Mouse (Mus musculus) MEL (cell line): ENCODE measurements at regions not wholly inside any gene's neighbourhood (a gene's known extent, or its start where the extent isn't known, plus 50 kb on each side); places are given as distances from the start of the nearest gene placed in this dataset.
A peak's percentile ranks its signal among the peaks of the same experiment; 100 is the strongest.

Experiments
- DNase-seq: peaks from one replicate; pipeline ENCODE4 v3.0.0; 2011; ENCODE audit warnings: low read depth, low spot score
- H3K27ac ChIP-seq: 2 replicates; pipeline ENCODE4 v1.5.1; 2012; ENCODE audit warnings: low read depth, mild to moderate bottlenecking, control low read depth, low read length, moderate library complexity; ENCODE audit not compliant: control insufficient read depth
- H3K27me3 ChIP-seq, 2 experiments: fragments of 150-350 bp in 1 of 2; sonication (generic) in 1 of 2; 2 replicates each; pipeline ENCODE4 v1.6.1; 2012; ENCODE audit warnings: low read length in 2 of 2, mild to moderate bottlenecking in 2 of 2, improper control_type of control experiment in 1 of 2, moderate library complexity in 1 of 2; ENCODE audit not compliant: insufficient read depth in 2 of 2, control insufficient read depth in 1 of 2
- H3K36me3 ChIP-seq, 2 experiments: 2 replicates each; pipeline ENCODE4 v1.6.1; 2012 to 2014; ENCODE audit warnings: low read length in 2 of 2, improper control_type of control experiment in 1 of 2, inconsistent platforms in 1 of 2, mild to moderate bottlenecking in 1 of 2; ENCODE audit not compliant: insufficient read depth in 2 of 2, control insufficient read depth in 1 of 2
- H3K4me1 ChIP-seq, 2 experiments: fragments of 150-350 bp in 1 of 2; sonication (generic) in 1 of 2; 2 replicates each; pipeline ENCODE4 v1.6.1; 2012; ENCODE audit warnings: low read length in 2 of 2, improper control_type of control experiment in 1 of 2, mild to moderate bottlenecking in 1 of 2; ENCODE audit not compliant: insufficient read depth in 2 of 2, control insufficient read depth in 1 of 2
- H3K4me3 ChIP-seq, 2 experiments: fragments of 150-350 bp in 1 of 2; sonication (generic) in 1 of 2; 2 replicates each; pipeline ENCODE4 v1.5.1; 2012; ENCODE audit warnings: low read depth in 2 of 2, low read length in 2 of 2, mild to moderate bottlenecking in 2 of 2, moderate library complexity in 2 of 2, control low read depth in 1 of 2, improper control_type of control experiment in 1 of 2; ENCODE audit not compliant: control insufficient read depth in 1 of 2, insufficient read depth in 1 of 2
- H3K79me2 ChIP-seq: 2 replicates; pipeline ENCODE4 v1.6.1; 2012; ENCODE audit warnings: mild to moderate bottlenecking, low read length, moderate library complexity; ENCODE audit not compliant: control insufficient read depth, poor library complexity, insufficient read depth
- H3K9ac ChIP-seq: 2 replicates; pipeline ENCODE4 v1.6.1; 2012; ENCODE audit warnings: low read depth, mild to moderate bottlenecking, control low read depth, low read length, moderate library complexity; ENCODE audit not compliant: control insufficient read depth, poor library complexity, severe bottlenecking
- H3K9me3 ChIP-seq: fragments of 150-350 bp; sonication (generic); replicated peaks from 2 replicates; pipeline ENCODE4 v1.6.1; 2012; ENCODE audit warnings: mild to moderate bottlenecking, low read length, improper control_type of control experiment, moderate library complexity; ENCODE audit not compliant: insufficient read depth
- CHD1 ChIP-seq: IDR thresholded peaks from 2 replicates; pipeline ENCODE4 v1.6.1; 2012; ENCODE audit warnings: low read depth, mild to moderate bottlenecking, inconsistent platforms, low read length, improper control_type of control experiment
- CTCF ChIP-seq, 3 experiments: IDR thresholded peaks in 2 of 3; conservative IDR thresholded peaks in 1 of 3; 2 replicates each; pipeline ENCODE4 v1.5.1; 2011 to 2012; ENCODE audit warnings: low read length in 3 of 3, low read depth in 2 of 3, mild to moderate bottlenecking in 2 of 3, improper control_type of control experiment in 1 of 3, inconsistent platforms in 1 of 3, mixed read lengths in 1 of 3, moderate library complexity in 1 of 3; ENCODE audit not compliant: control insufficient read depth in 1 of 3, insufficient read depth in 1 of 3, poor library complexity in 1 of 3, severe bottlenecking in 1 of 3
- E2F4 ChIP-seq: IDR thresholded peaks from 2 replicates; pipeline ENCODE4 v1.6.1; 2011; ENCODE audit warnings: low read depth, low read length, improper control_type of control experiment, borderline replicate concordance
- ELF1 ChIP-seq: IDR thresholded peaks from 2 replicates; pipeline ENCODE4 v1.6.1; 2014; ENCODE audit warnings: low read depth, mild to moderate bottlenecking, inconsistent platforms, low read length, improper control_type of control experiment, moderate library complexity
- EP300 ChIP-seq, 2 experiments: IDR thresholded peaks; 2 replicates each; pipeline ENCODE4 v1.6.1; 2011; ENCODE audit warnings: improper control_type of control experiment in 2 of 2, low read length in 2 of 2, low read depth in 1 of 2, mild to moderate bottlenecking in 1 of 2
- GATA1 ChIP-seq: IDR thresholded peaks from 2 replicates; pipeline ENCODE4 v1.6.1; 2011; ENCODE audit warnings: low read depth, low read length, improper control_type of control experiment
- HCFC1 ChIP-seq: IDR thresholded peaks from 2 replicates; pipeline ENCODE4 v1.6.1; 2012; ENCODE audit warnings: low read depth, mild to moderate bottlenecking, inconsistent platforms, low read length, improper control_type of control experiment, moderate library complexity
- JUND ChIP-seq: IDR thresholded peaks from 2 replicates; pipeline ENCODE4 v1.6.1; 2011; ENCODE audit warnings: low read depth, mild to moderate bottlenecking, improper control_type of control experiment, low read length
- MAFK ChIP-seq: IDR thresholded peaks from 2 replicates; pipeline ENCODE4 v1.6.1; 2011; ENCODE audit warnings: low read depth, mild to moderate bottlenecking, low read length, improper control_type of control experiment, borderline replicate concordance
- MAZ ChIP-seq: IDR thresholded peaks from 2 replicates; pipeline ENCODE4 v1.6.1; 2012; ENCODE audit warnings: low read depth, mild to moderate bottlenecking, inconsistent platforms, low read length, improper control_type of control experiment
- MEF2A ChIP-seq: IDR thresholded peaks from 2 replicates; pipeline ENCODE4 v1.6.1; 2014; ENCODE audit warnings: low read depth, mild to moderate bottlenecking, inconsistent platforms, low read length, improper control_type of control experiment; ENCODE audit not compliant: poor library complexity, insufficient replicate concordance, severe bottlenecking; ENCODE audit errors: extremely low read depth
- MXI1 ChIP-seq: IDR thresholded peaks from 2 replicates; pipeline ENCODE4 v1.6.1; 2011; ENCODE audit warnings: mild to moderate bottlenecking, low read depth, low read length, improper control_type of control experiment
- MYB ChIP-seq: IDR thresholded peaks from 2 replicates; pipeline ENCODE4 v1.6.1; 2011; ENCODE audit warnings: mild to moderate bottlenecking, low read depth, low read length, improper control_type of control experiment
- MYC ChIP-seq: IDR thresholded peaks from 2 replicates; pipeline ENCODE4 v1.6.1; 2011; ENCODE audit warnings: low read depth, mild to moderate bottlenecking, low read length, improper control_type of control experiment, moderate library complexity
- NRF1 ChIP-seq: IDR thresholded peaks from 2 replicates; pipeline ENCODE4 v1.6.1; 2014; ENCODE audit warnings: low read depth, mild to moderate bottlenecking, inconsistent platforms, low read length, improper control_type of control experiment, moderate library complexity; ENCODE audit not compliant: poor library complexity, insufficient read depth, severe bottlenecking
- RAD21 ChIP-seq: IDR thresholded peaks from 2 replicates; pipeline ENCODE4 v1.6.1; 2011; ENCODE audit warnings: mild to moderate bottlenecking, low read depth, low read length, improper control_type of control experiment
- SMC3 ChIP-seq: IDR thresholded peaks from 2 replicates; pipeline ENCODE4 v1.6.1; 2011; ENCODE audit warnings: low read depth, low read length, improper control_type of control experiment
- TAL1 ChIP-seq: IDR thresholded peaks from 2 replicates; pipeline ENCODE4 v1.6.1; 2012; ENCODE audit warnings: mild to moderate bottlenecking, inconsistent platforms, low read length, moderate library complexity, mixed read lengths
- UBTF ChIP-seq: IDR thresholded peaks from 2 replicates; pipeline ENCODE4 v1.6.1; 2012; ENCODE audit warnings: low read depth, mild to moderate bottlenecking, inconsistent platforms, low read length, improper control_type of control experiment, moderate library complexity, borderline replicate concordance; ENCODE audit not compliant: insufficient read depth
- ZC3H11A ChIP-seq: IDR thresholded peaks from 2 replicates; pipeline ENCODE4 v1.6.1; 2012; ENCODE audit warnings: low read depth, mild to moderate bottlenecking, inconsistent platforms, low read length, improper control_type of control experiment
- ZKSCAN1 ChIP-seq: IDR thresholded peaks from 2 replicates; pipeline ENCODE4 v1.6.1; 2012; ENCODE audit warnings: low read depth, mild to moderate bottlenecking, inconsistent platforms, low read length, improper control_type of control experiment, moderate library complexity
- ZMIZ1 ChIP-seq: IDR thresholded peaks from 2 replicates; pipeline ENCODE4 v1.6.1; 2012; ENCODE audit warnings: low read depth, mild to moderate bottlenecking, inconsistent platforms, low read length, improper control_type of control experiment, moderate library complexity

- peak; percentile 33 for DNase-seq
- H3K27ac ChIP-seq, result no peak overlapping the region
- H3K4me3 ChIP-seq, result no peak overlapping the region
Measured at GRCm38 (mm10) chr2:133113642-133114041, 167.9 kb upstream of the Fermt1 start.

GRCm38 (mm10) chr2:133118651-133119050 lies 172.9 kb upstream of the Fermt1 start:
- DNase-seq, result no peak
- H3K4me3 ChIP-seq, result no peak overlapping the region
- no peaks in the 10 kb centered on the region for H3K4me1 ChIP-seq
- no peaks in the 10 kb centered on the region for H3K9me3 ChIP-seq
- H3K79me2 ChIP-seq, result no peaks in the 10 kb centered on the region
- H3K36me3 ChIP-seq, result no peaks in the 10 kb centered on the region
- H3K9ac ChIP-seq, result no peak overlapping the region
- no peak overlapping the region for H3K27ac ChIP-seq
- no peaks in the 10 kb centered on the region for H3K27me3 ChIP-seq
- TF ChIP-seq NRF1 (no peak), JUND (no peak), HCFC1 (no peak), MXI1 (no peak), ZKSCAN1 (no peak), ELF1 (no peak), MEF2A (no peak), MAZ (no peak)

More at GRCm38 (mm10) chr2:133113642-133114041, 167.9 kb upstream of the Fermt1 start:
- Histone ChIP-seq H3K9ac (no peak overlapping the region), H3K4me1 (no peaks in the 10 kb centered on the region), H3K9me3 (no peaks in the 10 kb centered on the region), H3K27me3 (no peaks in the 10 kb centered on the region), H3K36me3 (no peaks in the 10 kb centered on the region), H3K79me2 (no peaks in the 10 kb centered on the region)
- peak; percentile 41 for TF ChIP-seq ZC3H11A
- TF ChIP-seq SMC3, result peak; percentile 62
- TF ChIP-seq CTCF (IDR thresholded peaks at IDR 0.05 in 2 of 3, conservative IDR thresholded peaks at IDR 0.05 in 1 of 3; ENCODE audit: control insufficient read depth in 1 of 3, insufficient read depth in 1 of 3, low read depth in 2 of 3, low read length in 3 of 3, poor library complexity in 1 of 3, severe bottlenecking in 1 of 3), result peak; percentile 52 to 82 (median 65)
- peak; percentile 62 for TF ChIP-seq RAD21
- TF ChIP-seq E2F4, result no peak

- Histone ChIP-seq H3K79me2 (no peaks in the 10 kb centered on the region), H3K4me1 (no peaks in the 10 kb centered on the region), H3K27ac (no peak overlapping the region), H3K27me3 (no peaks in the 10 kb centered on the region), H3K36me3 (no peaks in the 10 kb centered on the region), H3K4me3 (no peak overlapping the region)
- no peak for TF ChIP-seq TAL1
- no peak for TF ChIP-seq MEF2A
- TF ChIP-seq EP300 (IDR thresholded peaks at IDR 0.05; ENCODE audit: low read depth in 1 of 2, low read length in 2 of 2), result no peak
- no peak for TF ChIP-seq E2F4
- TF ChIP-seq MYB, result no peak
- TF ChIP-seq MAFK, result no peak
- no peak for TF ChIP-seq ZMIZ1
- TF ChIP-seq UBTF, result no peak
- no peak for TF ChIP-seq CHD1
- no peak for TF ChIP-seq SMC3
- no peak for TF ChIP-seq MYC
- no peak for TF ChIP-seq GATA1
- TF ChIP-seq, all 39 proteins: peak for 0
- no peak overlapping the region for H3K9ac ChIP-seq
- no peak for DNase-seq
- H3K9me3 ChIP-seq, result no peaks in the 10 kb centered on the region
Measured at GRCm38 (mm10) chr2:133125212-133125801, 179.6 kb upstream of the Fermt1 start.
